Mouse (Mus musculus) ES-E14 (cell line): Measurements from ENCODE around the gene Kcnj11. TPM values are rescaled to one million over a fixed set of nuclear protein-coding genes. Genes with fewer than 3 reads are reported as not detected.

Source experiments
- DNase-seq: peaks from one replicate; pipeline ENCODE4 v3.0.0-alpha.2; 2013; ENCODE audit warnings: low read depth, low spot score
- H3K27ac ChIP-seq: 2 replicates; pipeline ENCODE4 v1.5.1; 2012; ENCODE audit warnings: low read depth, mild to moderate bottlenecking, low read length, moderate library complexity, mixed read lengths; ENCODE audit not compliant: poor library complexity, insufficient read depth, severe bottlenecking
- H3K36me3 ChIP-seq: 2 replicates; pipeline ENCODE4 v1.6.1; 2012; ENCODE audit warnings: mild to moderate bottlenecking, low read length, moderate library complexity, mixed read lengths; ENCODE audit not compliant: control insufficient read depth, poor library complexity, insufficient read depth, severe bottlenecking
- H3K4me1 ChIP-seq, 2 experiments: fragments of 150-350 bp in 1 of 2; sonication (generic) in 1 of 2; 2 replicates each; pipeline ENCODE4 v1.6.1; 2012; ENCODE audit warnings: low read length in 2 of 2, mild to moderate bottlenecking in 1 of 2, mixed read lengths in 1 of 2; ENCODE audit not compliant: control insufficient read depth in 2 of 2, insufficient read depth in 2 of 2, poor library complexity in 1 of 2
- H3K4me3 ChIP-seq, 2 experiments: fragments of 150-350 bp in 1 of 2; sonication (generic) in 1 of 2; 2 replicates each; pipeline ENCODE4 v1.5.1; 2012; ENCODE audit warnings: low read length in 2 of 2, low read depth in 1 of 2, mild to moderate bottlenecking in 1 of 2, mixed read lengths in 1 of 2; ENCODE audit not compliant: insufficient read depth in 1 of 2, poor library complexity in 1 of 2, severe bottlenecking in 1 of 2
- H3K9ac ChIP-seq: 2 replicates; pipeline ENCODE4 v1.6.1; 2012; ENCODE audit warnings: low read depth, mild to moderate bottlenecking, low read length, mixed read lengths; ENCODE audit not compliant: poor library complexity, insufficient read depth, severe bottlenecking
- H3K9me3 ChIP-seq: fragments of 150-350 bp; sonication (generic); 2 replicates; pipeline ENCODE4 v1.6.1; 2012; ENCODE audit warnings: low read depth, mild to moderate bottlenecking, low read length; ENCODE audit not compliant: control insufficient read depth, insufficient read depth
- CHD2 ChIP-seq: IDR thresholded peaks from 2 replicates; pipeline ENCODE4 v1.6.1; 2014; ENCODE audit warnings: mild to moderate bottlenecking, low read depth, low read length, inconsistent platforms
- HCFC1 ChIP-seq: IDR thresholded peaks from 2 replicates; pipeline ENCODE4 v1.6.1; 2012; ENCODE audit warnings: low read length, inconsistent platforms, borderline replicate concordance; ENCODE audit not compliant: insufficient read depth
- MAFK ChIP-seq: IDR thresholded peaks from 2 replicates; pipeline ENCODE4 v1.6.1; 2014; ENCODE audit warnings: mild to moderate bottlenecking, low read depth, low read length, inconsistent platforms; ENCODE audit not compliant: insufficient read depth
- ZC3H11A ChIP-seq: IDR thresholded peaks from 2 replicates; pipeline ENCODE4 v1.6.1; 2012; ENCODE audit warnings: low read depth, mild to moderate bottlenecking, inconsistent platforms, low read length, borderline replicate concordance
- ZNF384 ChIP-seq: IDR thresholded peaks from 2 replicates; pipeline ENCODE4 v1.6.1; 2012; ENCODE audit warnings: low read depth, low read length, inconsistent platforms
- in situ Hi-C, 2 experiments: fragments of 600-800 bp; cut with MboI; formaldehyde crosslinking; loops; one replicate each; pipeline ENCODE4 v1.15.1; 2025; ENCODE audit warnings: low sequenced_read_pairs in 2 of 2, inconsistent platforms in 1 of 2; ENCODE audit not compliant: unreplicated experiment in 2 of 2
- total RNA-seq: library from RNA; depleted of rRNA; stranded (reverse); fragments of 300-350 nt; gene quantifications from 2 replicates; pipeline ENCODE4 v1.2.3, GENCODE M21; 2012

The Kcnj11 gene
- total RNA-seq, 1 experiment = 0.85 TPM

DNA sequence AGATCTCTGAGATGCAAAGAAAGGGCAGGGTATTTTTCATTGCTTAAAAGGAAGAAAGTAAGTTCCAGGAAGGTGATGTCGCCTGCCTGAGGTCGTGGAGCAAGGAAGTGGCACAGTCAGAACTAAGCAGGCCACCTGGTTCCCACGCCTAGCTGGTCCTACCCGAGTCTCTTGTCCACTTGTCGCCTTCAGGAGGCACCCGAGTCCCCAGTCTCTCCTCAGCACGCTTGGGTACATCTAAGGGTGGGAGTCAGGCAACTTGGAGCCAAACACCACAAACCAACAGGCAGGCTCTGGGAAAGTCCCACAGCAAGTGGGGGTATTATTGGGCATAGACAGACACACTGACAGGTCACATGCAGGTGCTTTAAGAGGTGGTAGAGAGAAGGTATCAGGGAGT lies 30.2 kb upstream of the Kcnj11 start:
- no peaks in the 10 kb centered on the region for H3K4me1 ChIP-seq
- no peak overlapping the region for H3K27ac ChIP-seq
- no peaks in the 10 kb centered on the region for H3K9me3 ChIP-seq
- H3K9ac ChIP-seq = no peak overlapping the region
- no peak for DNase-seq
- TF ChIP-seq HCFC1 (no peak), MAFK (no peak), ZNF384 (no peak), CHD2 (no peak), ZC3H11A (no peak)
- in situ Hi-C loops = no loop called here
- no peaks in the 10 kb centered on the region for H3K36me3 ChIP-seq
- H3K4me3 ChIP-seq = no peak overlapping the region

DNA sequence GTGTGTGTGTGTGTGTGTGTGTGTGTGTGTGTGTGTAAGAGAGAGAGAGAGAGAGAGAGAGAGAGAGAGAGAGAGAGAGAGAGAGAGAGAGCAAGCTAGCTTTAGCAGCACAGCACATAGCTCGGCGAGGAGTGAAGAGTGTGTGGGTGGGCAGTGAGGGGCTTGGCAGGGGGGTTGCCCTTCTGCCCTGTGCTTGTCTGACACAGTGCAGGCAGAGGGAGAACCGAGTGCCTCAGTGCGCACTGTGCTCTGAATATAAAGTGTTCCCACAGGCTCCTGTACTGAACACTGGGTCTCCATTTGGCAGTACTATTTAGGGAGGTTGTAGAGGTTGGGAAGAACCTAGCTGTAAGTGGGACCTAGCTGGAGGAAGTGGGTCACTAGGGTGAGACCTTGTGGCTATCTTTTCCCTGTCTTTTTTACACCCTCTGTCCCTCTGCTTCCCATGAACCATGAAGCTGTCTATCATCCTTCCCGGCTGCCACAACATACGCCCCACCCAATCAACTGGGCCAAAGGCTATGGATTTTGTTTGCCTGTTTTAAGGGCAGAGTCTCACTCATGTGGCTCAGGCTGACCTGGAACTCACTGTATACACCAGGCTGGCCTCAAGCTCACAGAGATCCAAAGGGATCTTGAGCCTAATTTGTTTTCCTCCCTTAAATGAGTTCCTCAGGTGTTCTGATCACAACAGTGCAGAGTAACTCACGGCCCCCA lies 29.1 kb upstream of the Kcnj11 start:
- TF ChIP-seq MAFK (no peak), ZC3H11A (no peak)
- DNase-seq = no peak
- no peaks in the 10 kb centered on the region for H3K4me1 ChIP-seq
- in situ Hi-C loops = no loop called here
- H3K9ac ChIP-seq = no peak overlapping the region
- H3K4me3 ChIP-seq = no peak overlapping the region
- H3K27ac ChIP-seq = no peak overlapping the region
- H3K9me3 ChIP-seq = no peaks in the 10 kb centered on the region
- H3K36me3 ChIP-seq = no peaks in the 10 kb centered on the region

- no peak overlapping the region for H3K4me3 ChIP-seq
- TF ChIP-seq HCFC1 = no peak
- H3K36me3 ChIP-seq = no peaks in the 10 kb centered on the region
- H3K9ac ChIP-seq = no peak overlapping the region
- in situ Hi-C loops = no loop called here
- H3K9me3 ChIP-seq = no peaks in the 10 kb centered on the region
- H3K4me1 ChIP-seq = no peaks in the 10 kb centered on the region
- no peak overlapping the region for H3K27ac ChIP-seq
- no peak for DNase-seq
Observed at GRCm38 (mm10) chr7:46128196-46128595, 27.6 kb upstream of the Kcnj11 start.

- H3K4me1 ChIP-seq = no peaks in the 10 kb centered on the region
- H3K27ac ChIP-seq = no peak overlapping the region
- H3K4me3 ChIP-seq = no peak overlapping the region
- H3K9ac ChIP-seq = no peak overlapping the region
- no peak for DNase-seq
- in situ Hi-C loops = no loop called here
- H3K9me3 ChIP-seq = no peaks in the 10 kb centered on the region
- H3K36me3 ChIP-seq = no peaks in the 10 kb centered on the region
- no peak for TF ChIP-seq HCFC1
- TF ChIP-seq MAFK = no peak
- no peak for TF ChIP-seq CHD2
- no peak for TF ChIP-seq ZNF384
- TF ChIP-seq ZC3H11A = no peak
Observed at GRCm38 (mm10) chr7:46125340-46125739, 24.8 kb upstream of the Kcnj11 start.

- Histone ChIP-seq H3K9me3 (no peaks in the 10 kb centered on the region), H3K9ac (no peak overlapping the region), H3K36me3 (no peaks in the 10 kb centered on the region), H3K4me1 (no peaks in the 10 kb centered on the region), H3K4me3 (no peak overlapping the region), H3K27ac (no peak overlapping the region)
- no peak for DNase-seq
- TF ChIP-seq MAFK (no peak), HCFC1 (no peak), ZC3H11A (no peak), ZNF384 (no peak), CHD2 (no peak)
- in situ Hi-C loops = no loop called here
Observed at GRCm38 (mm10) chr7:46124460-46124859, 23.9 kb upstream of the Kcnj11 start.
